Mouse (Mus musculus) cerebellum, postnatal 36 days (tissue): ENCODE measurements around the gene Pxn.
"Not testable (repeated sequence)": the region's sequence is repeated elsewhere in the genome, so short reads cannot be mapped to it uniquely, and the experiment has no call there.

Source experiments
- DNase-seq, 2 experiments: peaks; one replicate each; pipeline ENCODE4 v3.0.0; 2021 to 2022; ENCODE audit warnings: mixed read lengths in 2 of 2

Pxn gene

DNA sequence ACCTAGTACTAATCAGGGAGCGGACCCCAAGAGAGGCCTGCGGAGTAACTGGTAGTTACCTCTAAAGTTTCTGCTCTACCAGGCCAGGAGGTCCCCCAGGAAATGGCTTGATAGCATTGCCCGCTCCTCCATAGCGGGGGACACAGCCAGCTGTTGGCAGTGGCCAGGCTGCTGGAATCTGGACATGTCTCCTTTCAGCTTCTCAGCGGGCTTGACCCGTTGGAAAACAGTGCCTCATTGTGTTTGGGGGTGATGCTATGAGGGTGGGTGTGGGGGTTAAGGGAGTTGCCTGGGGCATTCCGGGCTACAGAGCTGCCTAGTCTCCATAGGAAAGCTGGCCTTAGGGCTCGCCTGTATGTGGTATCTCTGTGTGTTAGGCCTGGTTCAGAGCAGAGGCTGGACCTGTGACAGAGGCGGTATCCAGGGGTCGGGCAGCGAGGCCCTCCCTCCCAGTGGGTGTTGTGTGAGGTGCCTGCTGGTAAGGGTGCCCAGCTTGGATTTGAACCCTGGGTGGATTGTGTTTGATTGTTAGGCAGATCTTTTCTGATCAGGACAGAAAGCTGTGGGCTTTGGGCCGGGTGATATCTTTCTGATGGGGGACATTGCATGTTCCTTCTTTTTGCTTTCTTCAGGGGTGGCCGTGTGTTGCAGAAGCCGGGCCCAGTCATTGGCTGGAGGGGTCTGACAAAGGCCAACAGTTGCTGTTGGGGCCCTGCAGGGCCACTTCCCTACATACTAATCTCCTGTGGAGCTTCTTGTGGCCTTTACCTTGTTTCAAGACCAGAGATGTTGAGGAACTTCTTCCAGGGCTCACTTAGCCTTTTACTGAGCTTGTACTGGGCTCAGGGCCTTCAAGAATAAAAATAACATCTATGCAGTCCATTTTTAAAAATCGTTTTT is 3.6 kb downstream of the Pxn start:
- DNase-seq: no peak

DNA sequence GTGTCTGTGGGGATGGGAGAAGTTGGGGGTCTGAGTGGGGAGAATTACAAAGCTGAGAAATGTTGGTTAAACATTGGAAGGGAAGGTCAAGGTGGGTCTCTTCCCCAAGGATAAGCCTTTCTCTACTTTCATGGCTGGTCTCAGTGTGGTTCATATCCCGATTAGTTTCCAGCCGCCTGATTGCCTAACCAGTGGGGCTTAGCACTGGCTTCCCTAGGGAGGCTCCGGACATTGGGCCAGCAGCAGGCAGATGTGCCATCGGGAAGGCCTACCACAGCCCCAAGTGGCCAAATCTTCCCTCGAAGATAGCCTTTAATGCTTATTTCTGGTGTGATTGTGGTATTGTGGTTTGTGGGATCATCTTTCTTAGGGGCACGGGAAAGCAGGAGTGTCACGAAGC is 5.9 kb downstream of the Pxn start:
- DNase-seq: no peak

DNA sequence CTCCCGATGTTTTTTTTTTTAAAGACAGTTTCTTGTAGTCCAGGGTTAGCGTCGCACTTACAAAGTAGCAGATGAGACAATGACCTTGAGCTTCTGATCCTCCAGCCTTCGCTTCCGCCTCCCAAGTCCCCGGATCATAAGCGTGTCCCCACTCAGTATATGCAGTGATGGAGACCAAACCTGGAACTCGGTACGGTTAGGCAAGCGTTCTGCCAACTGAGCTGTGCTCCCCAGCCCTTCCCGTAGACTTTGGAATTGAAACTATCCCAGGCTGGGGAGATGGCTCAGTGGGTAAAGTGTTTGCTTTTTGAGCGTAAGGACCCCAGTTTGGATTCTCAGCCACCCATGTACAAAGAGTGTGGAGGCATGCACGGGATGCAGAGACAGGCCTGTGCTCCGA is 6.8 kb downstream of the Pxn start:
- DNase-seq: no peak

DNA sequence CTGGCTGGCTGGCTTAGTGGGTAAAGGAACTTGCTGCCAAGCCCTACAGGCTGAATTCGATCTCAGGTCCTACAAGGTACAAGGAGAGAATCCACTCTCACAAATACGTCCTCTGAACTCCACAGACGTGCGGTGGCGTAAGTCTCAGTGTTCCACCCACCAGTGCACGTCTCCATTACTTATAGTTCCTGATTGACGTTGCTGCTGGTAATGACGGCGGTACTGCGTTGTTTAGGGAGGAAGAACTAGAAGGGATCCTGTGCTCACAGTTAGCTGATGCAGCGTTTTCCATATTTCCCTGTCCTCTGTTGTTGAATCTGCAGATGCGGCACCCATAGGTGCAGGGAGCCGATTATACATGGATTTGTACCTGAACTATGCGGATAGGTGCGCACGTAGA is 7.2 kb downstream of the Pxn start:
- no peak for DNase-seq

DNA sequence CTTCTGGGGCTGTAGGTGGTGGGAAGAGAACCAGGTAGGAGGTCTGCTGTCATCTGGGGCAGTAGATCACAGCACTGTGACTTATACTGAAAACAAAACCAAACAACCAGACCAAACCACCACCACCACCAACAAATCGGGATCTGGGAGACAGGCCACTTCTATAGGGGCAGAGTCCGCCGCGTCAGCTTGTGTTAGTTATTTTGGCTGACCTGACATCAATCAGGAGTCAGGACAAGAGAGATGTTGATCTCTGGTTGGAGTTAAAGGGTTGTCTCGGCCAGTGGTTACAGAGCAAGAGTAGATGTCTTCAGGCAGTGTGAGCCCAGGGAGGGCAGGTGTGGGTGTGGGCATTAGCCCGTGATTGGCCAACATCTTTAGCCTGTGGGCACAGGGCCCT is 7.9 kb downstream of the Pxn start:
- DNase-seq: no peak

DNA sequence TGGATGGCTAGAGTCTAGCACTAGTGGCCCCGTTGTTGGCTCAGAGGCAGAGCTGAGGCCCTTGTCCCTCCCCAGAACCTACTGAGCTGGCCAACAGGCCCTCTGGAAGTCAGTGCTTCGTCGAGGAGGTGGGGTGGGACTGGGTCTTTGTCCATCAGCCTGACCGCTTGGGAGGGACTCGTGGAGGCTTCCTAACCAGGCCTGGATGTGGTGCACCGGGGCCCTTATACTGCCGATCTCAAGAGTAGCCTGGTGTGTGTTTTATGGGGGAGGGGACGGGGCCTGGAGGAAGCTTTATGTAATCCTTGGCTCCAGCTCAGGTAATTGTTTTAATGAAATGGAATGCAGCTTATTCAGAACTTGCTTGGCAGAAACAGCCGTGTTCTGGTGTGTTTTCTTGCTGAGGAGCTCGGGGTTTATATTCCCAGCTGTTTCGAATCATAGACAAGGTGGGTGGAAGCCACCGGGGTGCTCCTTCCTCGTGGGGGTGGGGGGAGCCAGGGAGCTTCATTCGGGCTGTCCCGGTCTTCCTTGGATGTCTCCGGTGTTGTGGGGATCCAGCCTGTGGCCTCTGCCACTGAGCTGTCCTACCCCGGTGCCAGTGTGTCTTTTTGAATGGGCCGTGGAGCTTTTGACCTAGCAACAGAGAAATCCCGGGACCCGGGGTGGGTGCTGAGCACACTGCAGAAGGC is 8.6 kb downstream of the Pxn start:
- peak in 1 of 2 experiments; percentile 40 for DNase-seq

DNA sequence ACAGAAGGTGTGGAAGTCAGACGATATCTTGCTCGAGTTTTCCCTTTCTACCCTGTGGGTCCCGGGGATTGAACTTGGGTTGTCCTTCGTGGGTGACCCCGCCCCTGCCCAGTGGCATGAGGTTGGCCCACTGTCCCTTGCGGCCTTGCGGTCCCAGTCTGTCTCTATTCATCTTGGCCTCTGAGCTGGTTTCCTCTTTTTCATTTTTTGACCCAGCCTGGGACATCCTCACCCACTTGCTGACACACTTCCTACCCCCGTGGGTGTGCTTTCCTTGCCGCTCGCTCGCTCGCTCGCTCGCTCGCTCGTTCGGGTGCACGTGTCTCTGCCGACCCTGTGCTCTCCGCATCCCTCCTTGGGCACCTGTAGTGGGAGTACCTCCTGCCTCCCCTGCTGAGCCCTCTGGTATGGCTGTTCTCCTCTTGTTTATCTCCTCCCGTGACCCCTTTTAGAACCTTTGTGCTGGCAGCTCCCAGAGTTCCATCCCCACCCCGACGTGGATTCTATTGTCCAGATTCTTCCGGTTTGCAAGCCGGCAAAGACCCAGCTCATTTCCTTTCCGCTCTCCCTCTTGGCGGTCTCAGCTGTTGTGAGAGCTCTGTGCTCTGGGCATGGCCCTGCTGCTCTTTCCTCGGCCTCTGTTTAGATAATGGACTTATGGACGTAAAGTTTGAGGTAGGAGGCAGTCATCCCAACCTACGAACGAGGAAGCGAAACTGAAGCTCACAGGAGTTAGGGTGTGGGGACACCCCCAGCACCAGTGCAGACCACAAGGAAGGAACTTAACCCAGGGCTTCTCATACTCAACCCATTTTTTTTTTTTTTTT is 9.8 kb downstream of the Pxn start:
- no peak for DNase-seq

DNA sequence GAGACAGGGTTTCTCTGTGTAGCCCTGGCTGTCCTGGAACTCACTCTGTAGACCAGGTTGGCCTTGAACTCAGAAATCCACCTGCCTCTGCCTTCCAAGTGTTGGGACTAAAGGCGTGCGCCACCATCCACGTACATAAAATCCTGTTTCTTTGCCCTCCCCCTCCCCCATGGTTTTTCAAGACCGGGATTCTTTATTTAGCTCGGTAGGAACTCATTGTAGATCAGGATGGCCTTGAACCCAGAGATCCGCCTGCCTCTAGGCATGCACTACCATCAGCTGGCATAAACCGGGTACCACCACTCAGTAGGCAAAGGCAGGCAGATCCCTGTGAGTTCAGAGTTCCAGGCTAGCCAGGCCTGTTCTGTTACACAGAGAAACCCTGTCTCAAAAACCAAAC is 10.4 kb downstream of the Pxn start:
- no peak for DNase-seq

DNA sequence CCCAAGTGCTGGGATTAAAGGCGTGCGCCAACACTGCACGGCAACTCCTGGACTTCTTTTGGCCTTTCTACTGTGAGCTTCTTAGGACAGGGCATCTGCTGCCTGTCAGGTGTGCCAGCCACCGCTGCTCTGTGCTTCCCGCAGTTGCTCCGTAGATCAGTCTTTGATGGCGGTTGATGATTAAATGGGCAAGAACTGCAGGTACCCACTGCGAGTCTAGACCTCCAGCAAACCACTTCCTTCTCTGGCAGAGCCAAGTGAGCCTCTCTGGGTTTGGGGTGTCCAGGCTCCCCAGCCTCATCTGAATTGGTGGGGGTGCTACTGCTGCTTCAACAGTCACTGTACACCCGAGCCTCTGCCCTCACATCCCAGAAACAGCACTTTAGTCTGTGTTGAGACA is 11.0 kb downstream of the Pxn start:
- no peak for DNase-seq

DNA sequence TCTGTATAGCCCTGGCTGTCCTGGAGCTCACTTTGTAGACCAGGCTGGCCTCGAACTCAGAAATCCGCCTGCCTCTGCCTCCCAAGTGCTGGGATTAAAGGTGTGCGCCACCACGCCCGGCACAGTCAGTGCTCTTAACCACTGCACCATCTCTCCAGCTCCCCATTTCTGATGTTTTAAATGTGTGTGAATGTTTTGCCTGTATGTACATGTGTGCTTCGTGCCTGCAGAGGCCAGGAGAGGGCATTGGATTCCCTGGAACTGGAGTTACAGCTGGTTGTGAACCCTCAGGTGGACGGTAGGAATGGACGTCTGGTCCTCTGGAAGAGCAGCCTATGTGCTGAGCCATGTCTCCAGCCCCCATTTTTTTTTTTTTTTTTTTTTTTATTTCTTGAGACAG is 11.7 kb downstream of the Pxn start:
- DNase-seq: not testable (repeated sequence)

DNA sequence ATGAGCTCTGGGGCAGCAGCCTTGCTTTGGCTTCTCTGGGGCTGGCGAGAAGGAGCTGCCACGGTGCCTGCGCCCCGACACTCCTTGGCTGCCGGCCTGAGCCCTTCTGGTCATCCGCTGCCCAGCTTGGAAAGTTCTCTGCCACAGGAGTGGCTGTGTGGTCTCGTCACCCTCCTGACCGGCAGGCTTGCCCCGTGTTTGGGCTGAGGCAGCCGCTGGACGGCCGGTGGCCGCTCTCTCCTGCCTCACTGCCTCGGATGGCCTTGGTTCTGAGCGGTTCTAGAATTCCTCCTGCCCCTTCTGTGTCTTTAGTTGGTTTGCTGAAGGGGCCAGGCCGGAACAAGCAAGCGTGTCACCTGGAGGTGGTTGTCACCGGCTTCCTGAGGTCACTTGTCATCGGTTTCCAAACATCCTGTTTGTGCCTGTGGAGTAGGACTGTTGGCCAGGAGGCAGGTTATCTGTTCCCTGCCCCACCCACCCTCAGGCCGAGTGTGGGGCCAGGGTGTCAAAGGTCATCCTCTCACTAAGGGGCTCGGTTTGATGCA is 13.9 kb downstream of the Pxn start:
- DNase-seq: peak in 1 of 2 experiments; percentile 53

DNA sequence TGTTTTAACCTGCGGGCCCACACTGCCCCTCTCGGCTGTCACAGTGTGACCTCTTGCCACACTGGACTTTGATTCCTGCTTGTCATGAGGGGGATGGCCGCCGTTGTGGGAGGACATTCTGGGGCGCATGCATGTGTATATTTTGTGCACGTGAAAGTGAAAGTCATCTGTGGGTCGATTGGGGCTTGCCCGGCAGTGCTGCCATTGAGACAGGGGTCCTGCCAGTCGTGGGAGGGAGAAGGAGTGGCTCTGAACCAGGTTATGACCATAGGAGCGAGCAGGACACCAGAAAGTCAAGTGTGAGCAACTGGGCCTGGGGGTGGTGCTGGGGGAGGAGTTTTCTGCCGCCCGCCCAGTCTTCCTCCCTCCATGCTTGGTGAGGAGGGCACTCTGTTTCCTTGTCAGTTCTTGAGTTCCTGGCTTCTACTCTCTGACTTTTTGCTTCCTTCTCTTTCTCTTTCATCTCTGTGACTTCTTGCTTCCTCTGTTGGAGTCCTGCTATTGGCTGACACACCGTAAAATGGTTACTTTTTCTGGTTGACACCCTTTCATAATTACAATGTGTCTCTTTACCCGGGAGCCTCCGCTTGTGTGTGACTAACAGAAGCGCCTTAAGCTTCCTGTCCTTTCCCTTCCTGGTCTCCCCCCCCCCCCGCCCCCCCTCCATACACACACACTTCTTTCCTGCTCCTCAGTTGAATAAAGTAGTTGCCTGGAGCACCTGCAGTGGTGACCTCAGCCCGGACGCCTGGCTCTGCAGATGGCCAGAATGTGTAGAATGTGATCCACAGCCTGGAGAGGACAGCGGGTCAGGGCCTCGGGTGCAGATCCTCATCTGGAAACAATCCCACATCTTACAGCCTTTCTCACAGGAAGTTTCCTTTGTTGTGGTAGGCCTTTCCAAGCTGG is 15.3 kb downstream of the Pxn start:
- no peak for DNase-seq

DNA sequence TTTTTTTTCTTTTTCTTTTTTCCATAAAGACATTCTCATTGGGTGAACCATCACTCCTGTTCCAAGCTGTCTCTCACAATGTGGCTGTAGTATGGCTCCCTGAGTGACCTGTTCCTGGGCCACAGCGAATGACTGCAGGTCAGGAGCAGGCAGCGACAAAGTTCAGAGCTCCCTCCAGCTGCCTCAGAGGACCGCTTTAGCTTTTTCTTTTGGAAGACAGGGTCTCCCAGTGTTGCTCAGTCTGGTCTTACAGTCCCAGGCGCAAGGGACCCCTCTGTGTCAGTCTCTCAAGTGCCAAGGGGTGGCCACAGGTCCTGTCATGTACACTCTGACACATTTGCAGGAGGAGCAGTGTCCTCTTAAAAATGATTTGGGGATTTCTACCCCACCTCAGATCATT is 16.1 kb downstream of the Pxn start:
- DNase-seq: no peak

DNA sequence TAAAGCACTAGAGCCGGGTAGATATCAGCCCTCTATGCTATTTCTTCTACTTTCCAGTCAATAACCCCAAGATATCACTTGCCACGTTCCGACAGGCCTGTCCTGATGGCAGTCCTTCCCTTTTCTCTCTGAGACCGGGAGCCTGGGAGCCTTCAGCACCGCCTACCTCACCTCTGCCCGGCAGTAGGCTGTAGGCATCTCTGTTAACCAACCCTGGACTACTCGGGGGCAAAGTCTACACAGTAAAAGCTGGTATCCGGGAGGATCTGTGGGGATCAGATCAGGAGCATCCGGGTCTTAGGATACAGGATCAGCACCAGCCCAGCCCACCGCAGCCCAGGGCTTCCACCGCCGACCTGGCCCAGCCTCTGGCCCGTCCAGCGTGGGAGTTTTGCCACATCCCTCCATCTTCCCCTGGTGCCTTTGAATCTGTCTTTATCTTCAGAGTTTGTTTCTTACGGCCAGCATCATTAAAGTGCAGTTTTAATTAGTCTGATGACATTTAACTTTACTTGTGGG is 16.6 kb downstream of the Pxn start:
- DNase-seq: no peak

DNA sequence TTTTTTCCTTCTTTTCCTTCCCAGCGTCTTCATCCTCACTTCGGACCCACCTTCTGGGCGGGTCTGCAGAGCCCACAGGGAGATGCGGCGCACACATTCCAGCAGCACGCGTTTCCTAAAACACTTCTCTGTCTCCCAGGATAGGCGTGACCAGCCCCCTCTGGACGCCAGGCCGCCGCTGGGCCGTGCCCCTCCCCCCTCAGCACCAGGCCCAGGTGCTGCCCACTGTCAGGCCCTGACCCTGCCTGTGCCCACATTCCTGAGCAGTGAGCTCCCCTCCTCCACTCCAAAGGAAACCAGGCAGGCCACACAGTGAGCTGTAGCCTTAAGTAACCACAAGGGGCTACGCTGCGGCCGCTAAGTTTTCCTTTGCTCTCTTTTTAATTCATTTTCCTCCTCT is 17.5 kb downstream of the Pxn start:
- DNase-seq: no peak

DNA sequence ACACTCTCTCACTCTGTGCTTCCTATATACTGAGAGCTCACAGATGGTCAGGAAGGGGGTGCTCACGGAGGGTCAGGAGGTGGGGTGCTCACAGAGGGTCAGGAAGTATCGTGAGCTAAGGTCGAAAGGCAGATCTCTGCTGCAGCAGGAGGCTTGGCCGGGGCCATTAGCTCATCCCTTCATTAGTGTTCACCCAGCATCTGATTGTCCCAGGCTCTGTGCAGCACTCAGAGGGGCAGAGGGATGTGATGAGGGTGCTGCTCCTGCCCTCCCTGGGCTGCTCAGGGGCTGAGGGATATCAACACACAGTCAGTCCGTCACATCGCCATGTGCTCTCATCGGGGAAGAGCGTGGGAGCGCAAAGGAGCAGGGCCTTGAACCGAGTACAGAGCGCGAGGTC is 18.0 kb downstream of the Pxn start:
- DNase-seq: no peak

DNA sequence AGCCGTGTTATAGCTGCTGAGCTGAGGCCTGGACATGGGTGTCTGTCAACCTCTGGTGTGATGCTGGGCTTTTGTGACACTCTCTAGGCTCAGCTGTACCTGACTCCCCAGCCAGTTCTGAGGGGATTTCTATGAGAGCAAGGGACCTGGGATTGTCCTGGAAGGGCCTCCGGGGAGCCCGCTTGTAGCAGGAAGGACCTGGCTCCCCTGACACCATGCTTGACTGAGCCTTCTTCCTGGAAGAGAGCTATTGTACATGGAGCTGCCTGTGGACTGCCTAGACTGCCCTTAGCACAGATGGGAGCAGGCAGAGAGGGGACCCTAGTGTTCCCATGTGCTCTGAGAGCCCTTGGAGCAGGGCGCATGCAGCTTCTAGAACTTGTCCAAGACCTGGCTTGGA is 18.9 kb downstream of the Pxn start:
- no peak for DNase-seq

DNA sequence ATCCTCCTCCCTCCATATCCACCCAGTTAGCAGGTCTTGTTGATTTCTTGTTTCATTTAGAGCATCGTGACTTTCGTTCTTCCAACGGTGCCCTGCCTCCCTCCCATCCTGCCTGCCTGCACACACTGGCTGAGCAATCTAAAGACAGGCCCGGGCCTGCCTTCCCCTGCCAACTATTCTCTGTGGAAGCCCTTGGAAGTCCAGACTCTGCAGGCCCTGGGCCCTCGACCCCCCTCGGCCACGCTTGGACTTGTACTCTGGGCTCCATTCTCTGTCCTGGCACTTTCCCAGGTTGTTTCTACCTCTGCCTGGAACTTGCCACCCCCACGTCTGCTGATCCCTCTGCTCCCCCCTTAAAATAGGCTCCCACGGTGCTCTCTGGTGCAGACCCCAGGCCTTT is 19.5 kb downstream of the Pxn start:
- no peak for DNase-seq

DNA sequence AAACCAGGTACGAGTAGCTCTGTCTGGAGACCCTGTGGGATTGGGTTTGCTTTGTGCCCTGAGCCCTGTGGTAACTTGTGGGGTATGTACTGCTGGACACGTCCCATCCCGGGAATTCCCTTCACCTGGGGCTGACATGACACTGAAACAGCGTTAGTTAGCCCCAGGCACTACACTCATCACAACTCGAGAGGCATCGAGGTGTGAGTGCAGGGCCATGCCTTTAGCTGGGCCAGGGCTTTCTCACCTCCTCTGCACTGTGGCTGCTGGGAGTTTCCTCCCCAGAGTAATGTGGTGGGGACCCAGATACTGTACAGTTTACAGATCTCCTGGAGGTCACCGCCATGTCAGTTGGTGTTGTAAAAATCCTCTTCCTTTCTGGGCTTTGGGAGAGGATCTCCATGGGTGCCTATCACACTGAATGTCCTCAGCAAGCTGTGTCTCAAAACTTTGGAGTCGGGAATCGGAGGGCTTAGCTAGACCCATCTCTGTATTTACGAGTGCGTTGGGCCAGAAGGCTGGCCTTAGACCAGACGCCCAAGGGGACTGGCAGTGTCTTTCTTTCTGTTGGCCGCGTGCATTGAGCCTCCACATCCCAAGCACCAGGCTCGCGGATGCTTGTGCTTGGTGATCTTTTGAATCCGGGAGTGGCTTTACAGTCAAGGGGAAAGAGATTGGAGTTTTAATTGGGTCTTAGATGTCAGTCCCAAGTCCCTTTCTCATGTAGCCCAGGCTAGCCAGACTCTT is 20.2 kb downstream of the Pxn start:
- DNase-seq: no peak

DNA sequence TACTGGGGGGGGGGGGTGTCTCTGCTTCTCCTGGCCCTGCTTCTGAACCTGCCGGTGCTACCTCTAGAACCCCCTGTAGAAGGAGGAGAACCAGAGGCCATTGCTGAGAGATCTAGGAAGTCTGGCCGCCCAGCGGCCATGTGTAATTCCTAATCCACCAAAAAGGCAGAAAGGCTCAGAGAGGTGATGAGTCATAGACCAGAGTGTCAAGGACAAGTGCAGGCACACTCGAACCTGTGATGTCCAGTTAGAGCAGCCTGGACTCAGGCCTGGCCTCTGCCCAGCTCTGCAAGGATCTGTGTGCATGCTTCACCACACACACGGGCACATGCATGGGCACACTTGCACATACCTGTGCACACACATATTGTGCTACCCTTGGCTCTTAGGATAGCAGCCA is 21.7 kb downstream of the Pxn start:
- no peak for DNase-seq

DNA sequence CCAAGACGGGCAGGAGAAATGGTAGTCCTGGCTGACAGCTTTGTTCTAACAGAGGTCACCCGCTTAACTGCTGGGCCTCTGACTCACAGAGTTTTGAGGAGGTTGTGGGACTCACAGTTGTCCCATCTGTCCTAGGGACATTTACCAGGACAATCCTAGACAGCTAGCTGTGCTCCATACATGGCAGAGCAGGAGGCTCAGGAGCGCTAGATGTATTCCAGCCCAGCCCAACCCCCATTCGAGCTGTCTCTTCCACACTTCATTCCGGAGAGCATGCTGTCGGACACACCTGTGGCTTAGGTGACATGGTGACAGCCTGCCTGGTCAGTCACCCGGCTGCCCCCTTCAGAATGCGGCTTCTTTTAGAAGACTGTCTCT is 22.9 kb downstream of the Pxn start:
- DNase-seq: no peak
